Mouse (Mus musculus) ovary, postnatal 14 days (tissue): ENCODE measurements at regions not wholly inside any gene's neighbourhood (a gene's known extent, or its start where the extent isn't known, plus 50 kb on each side); places are given as distances from the start of the nearest gene placed in this dataset.

Experiments
- DNase-seq: peaks from one replicate; pipeline ENCODE4 v3.0.0; 2022; ENCODE audit warnings: low spot score

- no peak for DNase-seq
Observed at GRCm38 (mm10) chr2:39835370-39835769, 609.1 kb upstream of the Ppp6c start.

DNA sequence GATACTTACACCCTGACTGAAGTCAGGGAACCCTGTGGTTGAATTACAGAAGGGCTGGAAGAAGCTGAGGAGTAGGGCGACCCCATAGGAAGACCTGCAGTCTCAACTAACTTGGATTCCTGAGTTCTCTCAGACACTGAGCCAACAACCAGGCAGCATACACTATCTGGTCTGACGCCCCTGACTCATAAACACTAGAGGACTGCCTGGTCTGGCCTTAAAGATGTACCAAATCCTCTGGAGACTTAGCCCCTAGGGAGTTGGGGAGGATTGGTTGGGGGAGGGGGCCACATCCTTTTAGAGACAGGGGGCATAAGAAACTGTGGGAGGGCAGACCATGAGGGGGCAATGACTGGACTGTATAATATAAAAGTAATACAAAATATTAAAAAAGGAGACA lies 597.6 kb upstream of the Ppp6c start:
- no peak for DNase-seq

DNA sequence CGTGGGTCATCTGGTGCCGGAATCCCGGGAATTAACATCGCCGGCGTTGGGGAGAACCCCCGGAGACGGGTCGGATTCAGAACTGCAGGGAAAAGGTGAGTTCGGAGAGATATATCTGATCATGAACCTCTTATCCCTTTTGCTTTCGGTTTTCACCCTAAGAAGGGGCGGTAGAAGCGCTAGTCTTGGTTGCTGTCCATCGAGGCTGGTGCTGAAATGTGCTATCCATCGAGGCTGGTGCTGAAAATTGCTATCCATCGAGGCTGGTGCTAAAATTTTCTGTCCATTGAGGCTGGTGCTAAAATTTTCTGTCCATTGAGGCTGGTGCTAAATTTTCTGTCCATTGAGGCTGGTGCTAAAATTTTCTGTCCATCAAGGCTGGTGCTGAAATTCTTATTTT lies 580.4 kb upstream of the Ppp6c start:
- DNase-seq, result peak; percentile 52
